Mouse (Mus musculus) gastrocnemius, postnatal 14 days (tissue): ENCODE measurements at regions not wholly inside any gene's neighbourhood (a gene's known extent, or its start where the extent isn't known, plus 50 kb on each side); places are given as distances from the start of the nearest gene placed in this dataset.

Source experiments
- DNase-seq: peaks from one replicate; pipeline ENCODE4 v3.0.0; 2021; ENCODE audit warnings: mixed read lengths
- intact Hi-C: fragments of 180-260 bp; cut with DNase I; formaldehyde crosslinking; loops from one replicate; pipeline ENCODE4 v1.15.1; 2025; ENCODE audit warnings: low total_unique reads

DNA sequence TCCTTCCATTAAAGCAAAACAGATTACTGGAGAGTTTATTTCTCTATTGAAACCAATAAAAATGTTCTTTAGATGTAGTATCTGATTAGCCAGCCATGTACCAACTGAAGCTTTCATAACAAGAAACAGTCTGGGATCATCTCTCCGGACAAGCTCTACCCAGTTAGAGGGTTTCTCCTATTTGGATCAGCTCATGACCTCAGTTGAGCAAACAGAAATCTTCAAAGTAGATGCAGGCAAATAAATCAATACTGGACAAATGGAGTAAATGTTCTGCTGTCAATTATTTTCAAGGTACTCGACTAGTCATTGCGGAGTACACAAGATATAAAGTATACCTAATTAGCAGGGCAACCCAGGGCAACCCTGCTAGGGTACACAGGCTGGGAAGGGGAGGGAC lies 67.4 kb downstream of the Avpr1a start:
- intact Hi-C loops, result no loop called here
- no peak for DNase-seq

- intact Hi-C loops, result no loop called here
- no peak for DNase-seq
Measured at GRCm38 (mm10) chr10:122519274-122519790, 71.0 kb downstream of the Avpr1a start.

DNA sequence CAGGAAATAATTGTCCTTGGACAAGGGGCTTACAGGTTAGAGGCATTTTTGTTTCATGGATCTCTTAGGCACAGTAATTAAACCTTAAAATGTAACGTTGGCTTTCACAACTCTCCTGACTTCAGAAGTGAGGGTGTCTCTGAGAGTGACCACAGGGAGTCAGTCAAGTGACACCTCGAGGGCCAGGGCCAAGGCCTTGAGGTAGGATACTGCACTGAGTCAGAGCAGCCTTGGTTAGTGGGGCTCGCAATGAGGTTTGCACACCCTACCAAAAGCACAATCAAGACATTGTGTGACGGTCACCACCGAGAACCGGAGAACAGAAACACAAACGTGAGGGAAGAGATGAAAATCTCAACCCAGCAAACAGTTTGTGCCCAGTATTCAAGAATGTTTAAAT lies 71.7 kb downstream of the Avpr1a start:
- intact Hi-C loops, result no loop called here
- no peak for DNase-seq

GRCm38 (mm10) chr10:122522631-122523030 lies 74.3 kb downstream of the Avpr1a start:
- DNase-seq, result no peak
- intact Hi-C loops, result no loop called here

DNA sequence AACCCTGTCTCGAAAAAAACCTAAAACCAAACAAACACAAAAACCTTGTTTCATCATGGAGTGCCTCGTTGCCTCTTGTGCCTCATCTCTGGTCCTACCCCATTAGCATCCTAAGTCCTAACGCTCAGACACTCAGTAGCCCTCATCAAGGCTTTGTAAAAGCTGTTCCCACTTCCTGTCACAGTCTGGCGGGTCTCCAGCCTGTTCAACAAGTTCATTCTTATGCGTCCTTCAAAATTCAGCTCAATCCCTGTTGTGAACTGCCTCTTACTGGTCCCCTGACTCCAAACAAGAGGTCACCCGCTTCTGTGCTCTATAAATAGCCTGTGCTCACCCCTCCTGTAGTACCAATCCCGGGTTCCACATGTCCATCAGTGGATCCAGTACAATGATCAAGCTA lies 77.1 kb downstream of the Avpr1a start:
- DNase-seq, result peak; percentile 26
- intact Hi-C loops, result loop anchor here (5.0 kb wide), 2 partner anchors 343 to 423 kb away; no protein-coding TSS in a partner anchor

- intact Hi-C loops, result loop anchor here (5.0 kb wide), 2 partner anchors 344 to 424 kb away; no protein-coding TSS in a partner anchor
- no peak for DNase-seq
Measured at GRCm38 (mm10) chr10:122525807-122526206, 77.5 kb downstream of the Avpr1a start.

GRCm38 (mm10) chr10:122528222-122528621 lies 79.9 kb downstream of the Avpr1a start:
- intact Hi-C loops, result loop anchor here (5.0 kb wide), 2 partner anchors 346 to 426 kb away; no protein-coding TSS in a partner anchor
- peak; percentile 26 for DNase-seq

DNA sequence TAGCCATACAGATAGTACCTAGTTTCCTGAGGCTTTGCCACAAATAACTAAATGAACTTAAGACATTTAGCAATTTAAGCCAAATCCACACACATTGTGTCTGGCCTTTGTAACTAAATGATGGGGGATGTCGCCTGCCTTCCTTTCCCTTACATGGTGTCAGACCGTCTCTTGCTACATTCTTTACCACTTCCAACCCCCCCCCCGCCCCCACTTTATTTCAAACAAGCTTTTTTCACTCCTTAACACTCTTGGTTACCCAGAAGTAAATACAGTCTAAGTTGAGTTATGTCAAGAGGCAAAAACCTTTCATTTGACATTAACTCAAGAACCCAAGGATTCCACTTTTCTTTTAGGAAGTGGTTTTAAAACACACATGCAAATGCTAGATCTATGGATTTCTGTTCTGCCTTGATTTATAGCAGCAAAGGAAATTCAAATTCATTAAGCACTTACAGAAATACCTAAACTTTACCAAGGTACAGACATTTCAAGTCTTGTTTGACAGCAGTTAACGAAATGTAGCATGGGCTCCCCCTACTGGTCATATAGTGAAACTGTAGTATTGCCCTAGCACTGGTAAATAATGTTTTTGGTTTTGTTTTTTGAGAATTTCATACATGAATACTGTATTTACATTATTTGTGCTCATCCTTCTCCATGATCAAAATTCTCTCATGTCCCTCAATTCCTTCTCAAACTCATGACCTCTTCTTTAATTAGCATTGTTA lies 80.8 kb downstream of the Avpr1a start:
- intact Hi-C loops, result loop anchor here (5.0 kb wide), 2 partner anchors 347 to 427 kb away; no protein-coding TSS in a partner anchor
- no peak for DNase-seq

- intact Hi-C loops, result no loop called here
- DNase-seq, result peak; percentile 21
Measured at GRCm38 (mm10) chr10:122534714-122535113, 86.4 kb downstream of the Avpr1a start.

DNA sequence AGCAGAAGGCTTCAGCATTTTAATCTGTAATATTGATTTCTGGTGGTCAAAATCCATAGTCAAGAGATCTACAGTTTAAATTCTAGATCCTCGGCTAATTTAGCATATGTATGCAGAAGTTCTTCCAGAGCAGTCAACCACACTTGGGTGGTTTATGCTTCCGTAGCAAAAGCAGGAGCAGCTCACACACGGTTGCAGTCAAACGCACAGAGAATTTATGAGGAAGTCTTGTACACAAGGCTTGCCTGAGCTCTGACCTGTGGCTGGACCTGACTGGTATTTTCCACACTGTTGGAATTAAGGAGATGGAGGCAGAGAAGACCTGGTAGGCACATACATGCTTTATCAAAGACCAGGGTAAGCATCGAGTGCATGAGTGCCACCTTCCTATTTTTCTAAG lies 86.8 kb downstream of the Avpr1a start:
- intact Hi-C loops, result no loop called here
- no peak for DNase-seq

DNA sequence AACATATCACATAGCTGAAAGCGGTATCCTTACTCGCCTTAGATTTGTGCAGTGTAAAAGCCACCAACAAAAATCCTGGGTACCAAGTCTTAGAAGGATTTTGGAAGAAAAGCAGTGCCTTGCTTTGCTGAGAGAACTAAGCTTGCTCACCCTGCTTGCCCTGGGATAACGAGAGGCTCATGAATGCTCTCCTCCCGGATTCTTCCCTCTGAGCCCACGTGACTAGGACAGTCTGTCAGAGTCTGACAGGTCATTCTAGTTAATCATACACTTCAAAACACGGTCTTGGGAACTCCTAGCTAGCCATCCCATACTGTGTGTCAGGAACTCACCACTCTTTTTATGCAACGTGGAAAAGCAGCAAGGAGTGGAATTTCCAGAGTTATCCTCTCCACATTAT lies 91.4 kb downstream of the Avpr1a start:
- DNase-seq, result no peak
- intact Hi-C loops, result no loop called here

GRCm38 (mm10) chr10:122542573-122542972 lies 94.3 kb downstream of the Avpr1a start:
- intact Hi-C loops, result no loop called here
- DNase-seq, result no peak

DNA sequence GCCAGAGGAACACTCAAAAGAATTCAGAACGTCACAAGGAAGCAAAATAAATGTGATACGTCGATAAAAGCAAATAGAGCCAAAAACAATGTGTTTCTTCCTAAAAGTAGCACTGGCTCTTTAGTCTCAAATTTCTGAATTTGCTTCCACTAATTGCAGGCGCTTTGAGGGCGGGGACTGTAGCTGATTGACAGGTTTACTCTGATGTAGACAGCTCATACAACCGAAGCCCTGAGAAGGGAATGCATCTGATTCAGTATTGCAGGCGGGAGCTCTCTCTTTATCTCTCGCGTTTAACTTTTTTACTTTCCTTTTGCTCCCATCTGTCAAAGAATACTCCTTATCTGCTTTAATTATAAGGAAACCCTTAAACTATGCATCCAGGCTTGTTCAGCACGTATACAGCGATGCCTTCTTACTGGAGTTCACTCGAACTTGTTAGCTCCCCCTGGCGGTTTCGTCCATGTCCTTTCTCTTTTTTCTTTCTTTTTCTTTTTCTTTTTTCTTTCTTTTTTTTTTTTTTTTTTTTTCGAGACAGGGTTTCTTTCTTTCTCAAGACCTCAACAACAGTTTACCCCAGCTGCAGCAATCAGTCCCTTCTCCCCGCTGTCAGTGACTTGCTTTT lies 95.9 kb downstream of the Avpr1a start:
- DNase-seq, result peak; percentile 58
- intact Hi-C loops, result no loop called here

DNA sequence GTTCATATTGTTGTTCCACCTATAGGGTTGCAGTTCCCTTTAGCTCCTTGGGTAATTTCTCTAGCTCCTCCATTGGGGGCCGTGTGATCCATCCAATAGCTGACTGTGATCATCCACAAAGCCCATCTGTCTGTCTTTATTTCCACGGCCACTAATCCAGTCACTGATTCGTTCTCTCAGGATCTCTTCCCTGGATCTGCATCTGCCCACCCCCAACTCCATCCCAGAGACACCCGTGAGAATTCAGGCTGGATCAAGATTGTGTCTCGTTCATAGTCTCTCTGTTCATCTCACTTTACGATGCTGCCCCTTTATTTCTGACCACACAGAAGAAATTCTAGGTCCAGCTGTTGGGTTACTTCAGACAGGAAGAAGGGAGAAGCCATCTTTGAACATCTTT lies 96.7 kb downstream of the Avpr1a start:
- intact Hi-C loops, result no loop called here
- DNase-seq, result no peak

- DNase-seq, result no peak
- intact Hi-C loops, result loop anchor here (10.0 kb wide), 2 partner anchors 243 to 443 kb away; no protein-coding TSS in a partner anchor
Measured at GRCm38 (mm10) chr10:122551586-122551985, 103.3 kb downstream of the Avpr1a start.

DNA sequence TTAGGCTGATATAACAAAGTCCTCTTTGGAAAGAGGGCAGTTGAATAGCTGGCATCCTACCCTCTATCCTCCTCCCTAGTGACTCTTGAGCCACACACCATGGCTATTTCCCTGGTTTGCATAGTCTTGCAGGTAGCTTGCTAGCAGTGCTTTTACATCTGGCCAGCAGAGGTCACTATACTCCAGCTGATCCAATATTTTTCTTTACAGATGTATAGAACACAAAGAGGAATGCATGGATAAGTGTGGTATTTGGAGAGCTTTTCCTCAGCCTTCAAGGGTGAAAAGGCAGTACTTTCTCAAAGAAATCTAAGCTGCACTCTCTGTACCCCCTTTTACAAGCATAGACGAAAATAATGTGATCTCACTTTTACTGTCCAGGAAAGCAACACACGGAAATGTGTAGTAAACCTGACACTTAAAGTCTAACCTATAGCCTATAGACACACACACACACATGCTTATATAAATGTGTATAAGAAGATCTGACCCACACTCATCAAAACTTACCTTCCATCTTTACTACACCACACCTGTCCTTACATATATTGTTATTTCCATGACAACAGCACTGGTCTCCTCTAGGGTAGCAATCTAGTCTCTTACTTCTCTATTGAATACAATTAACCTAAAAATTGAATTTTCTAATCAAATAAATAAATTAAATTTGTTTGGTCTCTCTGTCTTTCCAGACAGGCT lies 105.0 kb downstream of the Avpr1a start:
- intact Hi-C loops, result loop anchor here (10.0 kb wide), 2 partner anchors 242 to 442 kb away; no protein-coding TSS in a partner anchor
- no peak for DNase-seq

DNA sequence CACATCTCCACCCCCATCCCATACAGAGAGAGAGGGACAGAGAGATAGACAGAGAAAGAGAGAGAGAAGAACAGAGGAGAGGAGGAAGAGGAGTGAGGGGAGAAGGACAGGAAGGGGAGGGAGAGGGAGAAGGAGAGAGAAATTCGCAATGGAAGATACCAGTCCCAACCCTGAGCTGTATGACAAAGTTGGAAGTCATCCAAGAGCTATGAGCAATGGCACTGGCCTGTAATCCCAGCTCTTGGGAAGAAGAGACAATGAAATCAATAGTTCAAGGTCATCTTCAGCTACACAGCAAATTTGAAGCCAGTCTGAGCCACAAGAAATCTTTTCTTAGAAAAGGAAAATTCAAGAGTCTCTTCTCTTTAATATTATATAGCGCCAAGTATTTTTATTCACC lies 105.6 kb downstream of the Avpr1a start:
- intact Hi-C loops, result loop anchor here (10.0 kb wide), 2 partner anchors 241 to 441 kb away; no protein-coding TSS in a partner anchor
- DNase-seq, result no peak

DNA sequence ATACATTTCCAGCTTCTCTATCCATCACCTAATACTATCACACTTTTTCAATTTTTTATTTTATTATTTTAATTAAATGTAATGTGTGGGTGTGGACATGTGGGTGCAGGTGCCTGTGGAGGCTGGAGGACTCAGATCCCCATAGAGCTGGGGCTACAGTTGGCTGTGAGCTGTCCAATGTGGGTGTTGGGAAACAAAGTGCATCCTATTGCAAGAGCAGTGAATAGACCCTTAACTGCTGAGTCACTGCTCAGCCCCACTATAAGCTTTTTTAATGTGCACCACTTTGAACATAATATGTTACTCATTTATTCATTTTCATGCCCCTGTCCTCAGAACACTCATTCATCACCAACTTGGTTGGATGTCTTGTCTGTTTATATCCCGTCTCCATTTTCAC lies 110.4 kb downstream of the Avpr1a start:
- DNase-seq, result no peak
- intact Hi-C loops, result loop anchor here (10.0 kb wide), 2 partner anchors 236 to 436 kb away; no protein-coding TSS in a partner anchor

GRCm38 (mm10) chr10:122560001-122560695 lies 111.8 kb downstream of the Avpr1a start:
- intact Hi-C loops, result no loop called here
- DNase-seq, result no peak
